ENCODE assay signal across 9 mouse cellular contexts in genomic region chr10:120864446-120864845, GRCm38 (mm10). TPM values are rescaled to one million over a fixed set of nuclear protein-coding genes. Genes with fewer than 3 reads are reported as not detected.
DNase-seq lines count a peak whose midpoint lies in the region; ATAC-seq and TF ChIP-seq lines count a peak whose summit lies in the region.
"Had no signal": no experiment of that assay in that cellular context is flagged by ENCODE, and none has a peak within 500 bp of the region (broad histone marks: within the 10 kb centered on the region; RNA-seq: fewer than 3 reads in every experiment).

No protein-coding gene starts in this region.

- no peak overlapping the region for H3K9ac ChIP-seq in CH12.LX (ENCODE audit: insufficient read depth, low read depth)
- no peak overlapping the region for H3K9ac ChIP-seq in lung, embryonic 14.5 days
- H3K9ac ChIP-seq: liver, embryonic 15.5 days had no signal

- TF ChIP-seq RAD21 in CH12.LX (IDR thresholded peaks at IDR 0.05; ENCODE audit: low read depth, low read length) = peak; percentile 68

- no peaks in the 10 kb centered on the region for H3K4me1 ChIP-seq in CH12.LX (ENCODE audit: control insufficient read depth in 1 of 2, insufficient read depth in 2 of 2)
- no peaks in the 10 kb centered on the region for H3K4me1 ChIP-seq in lung, embryonic 14.5 days (ENCODE audit: insufficient read depth)
- H3K4me1 ChIP-seq: liver, embryonic 15.5 days had no signal

- no peaks in the 10 kb centered on the region for H3K36me3 ChIP-seq in CH12.LX (replicated peaks in 1 of 2; ENCODE audit: control insufficient read depth in 1 of 2, insufficient read depth in 1 of 2, low read length in 1 of 2)
- no peaks in the 10 kb centered on the region for H3K36me3 ChIP-seq in lung, embryonic 14.5 days (ENCODE audit: insufficient read depth)
- H3K36me3 ChIP-seq: liver, embryonic 15.5 days had no signal

- H3K27ac ChIP-seq in CH12.LX (ENCODE audit: insufficient read depth, low read depth) = no peak overlapping the region
- H3K27ac ChIP-seq in lung, embryonic 14.5 days (ENCODE audit: low read depth) = no peak overlapping the region
- H3K27ac ChIP-seq: liver, embryonic 15.5 days had no signal

- no peaks in the 10 kb centered on the region for H3K79me2 ChIP-seq in CH12.LX (replicated peaks; ENCODE audit: control insufficient read depth, extremely low read depth, insufficient read depth, poor library complexity, severe bottlenecking)

- in situ Hi-C loops in CH12.LX (cut with MboI; ENCODE audit: low pct_ligation_motif_present, low pct_unique_long_range_greater_than_20kb, low sequenced_read_pairs) = loop anchor here (25.0 kb wide), 1 partner anchor 602 kb away; no protein-coding TSS in a partner anchor

- no peaks in the 10 kb centered on the region for H3K27me3 ChIP-seq in CH12.LX (replicated peaks)
- H3K27me3 ChIP-seq in lung, embryonic 14.5 days (ENCODE audit: insufficient read depth, low read length) = no peaks in the 10 kb centered on the region
- H3K27me3 ChIP-seq: liver, embryonic 15.5 days had no signal

- H3K9me3 ChIP-seq in CH12.LX (replicated peaks; ENCODE audit: low read length) = peaks cover 2% of the 10 kb centered on the region
- no peaks in the 10 kb centered on the region for H3K9me3 ChIP-seq in lung, embryonic 14.5 days (ENCODE audit: low read depth, low read length)
- H3K9me3 ChIP-seq: liver, embryonic 15.5 days had no signal

- peak; percentile 74 to 94 for TF ChIP-seq CTCF in CH12.LX (conservative IDR thresholded peaks at IDR 0.05 in 1 of 2, IDR thresholded peaks at IDR 0.05 in 1 of 2; ENCODE audit: low read depth in 2 of 2, low read length in 2 of 2)
- TF ChIP-seq CTCF in lung, embryonic 14.5 days (IDR thresholded peaks at IDR 0.05; ENCODE audit: low read depth) = peak; percentile 96

- DNase-seq in heart, adult 11 months = peak; percentile 83
- DNase-seq in heart, postnatal 25 days (ENCODE audit: low spot score) = no peak
- peak; percentile 68 for DNase-seq in CH12.LX (ENCODE audit: extremely low read depth)
- DNase-seq in cerebellum, adult 9-11 months = peak; percentile 22
- peak; percentile 84 to 85 for DNase-seq in kidney, postnatal 4 days
- DNase-seq in lung, embryonic 14.5 days = peak; percentile 94
- DNase-seq in right cerebral cortex, postnatal 25 days = peak; percentile 46

- TF ChIP-seq POLR2A in CH12.LX (IDR thresholded peaks at IDR 0.05; ENCODE audit: low read depth, low read length) = no peak

- no peak for TF ChIP-seq EP300 in CH12.LX (IDR thresholded peaks at IDR 0.05; ENCODE audit: low read length)

- H3K4me2 ChIP-seq in CH12.LX (ENCODE audit: insufficient read depth, low read depth, poor library complexity, severe bottlenecking) = no peak overlapping the region
- H3K4me2 ChIP-seq in lung, embryonic 14.5 days = no peak overlapping the region
- H3K4me2 ChIP-seq: liver, embryonic 15.5 days had no signal

- H3K4me3 ChIP-seq in CH12.LX (replicated peaks in 1 of 3; ENCODE audit: low read depth in 2 of 3, low read length in 2 of 3, poor library complexity in 1 of 3) = no peak overlapping the region
- H3K4me3 ChIP-seq in lung, embryonic 14.5 days (ENCODE audit: low read depth, low read length) = no peak overlapping the region
- H3K4me3 ChIP-seq: liver, embryonic 15.5 days had no signal

- 9% methylated on average over 9 of the region's 9 CpGs for WGBS in lung, embryonic 14.5 days

- dilution Hi-C loops in CH12.LX (cut with MboI; ENCODE audit: extremely low pct_ligation_motif_present, extremely low pct_unique_long_range_greater_than_20kb, low sequenced_read_pairs) = no loop called here

- intact Hi-C loops in heart, postnatal 25 days (cut with DNase I) = loop anchor here (5.0 to 10.0 kb wide), 4 partner anchors 160 to 610 kb away; no protein-coding TSS in a partner anchor

- ATAC-seq in granulocyte monocyte progenitor cell, adult 5-6 weeks (replicated peaks; ENCODE audit: poor library complexity, severe bottlenecking) = peak; percentile 72
- peak; percentile 65; the same call in 1 of the 2 replicates for ATAC-seq in lung, embryonic 14.5 days (ENCODE audit: insufficient read depth)

TF ChIP-seq in CH12.LX, 34 proteins besides CTCF, POLR2A, EP300 and RAD21:
- TF ChIP-seq SMC3 (IDR thresholded peaks at IDR 0.05; ENCODE audit: low read depth, low read length) = peak; percentile 45
- TF ChIP-seq PAX5 (IDR thresholded peaks at IDR 0.05; ENCODE audit: low read length) = no peak

RNA-seq across cellular contexts. Expression of gene Msrb3, which starts 34.5 kb away (rescaled TPM):
- total RNA-seq in heart, postnatal 25 days (2021) = 100 to 1,000 TPM; 101 to 106 TPM
- total RNA-seq in CH12.LX (2012; rRNA removed) = not detected in 2 replicates
- total RNA-seq in CH12.LX (2014; rRNA removed) = not detected in 2 replicates
- not detected in 2 replicates for polyA plus RNA-seq in CH12.LX (2012; ENCODE audit: insufficient read length, low read depth)
- total RNA-seq in granulocyte monocyte progenitor cell, adult 5-6 weeks (2014; fragmentation: Nextera tagmentation) = 0.60 and 0.84 TPM in 2 replicates
- 0.36 and 0.52 TPM in 2 replicates for total RNA-seq in granulocyte monocyte progenitor cell, adult 5-6 weeks (2017)
- 13.0 and 14.1 TPM in 2 replicates for polyA plus RNA-seq in lung, embryonic 14.5 days (2014; fragmentation: Nextera tagmentation; extraction: Ambion mirVana)

Comparison
In these comparisons a context has a peak if more than half of its experiments do, and no peak if none do; other contexts are left out.
1. RNA of gene Msrb3, which starts 34.5 kb away (total RNA-seq): 101 to 106 TPM in heart, postnatal 25 days; 0.36 to 0.84 TPM in granulocyte monocyte progenitor cell, adult 5-6 weeks and not detected in CH12.LX; every median in the first group is over 10 times any median in the second.